Mouse (Mus musculus): ENCODE results near the gene Dnaja2.

- TF ChIP-seq HCFC1 (IDR thresholded peaks at IDR 0.05; ENCODE audit: borderline replicate concordance, insufficient read depth, low read length) (no peak), CHD2 (IDR thresholded peaks at IDR 0.05; ENCODE audit: low read depth, low read length) (no peak), ZNF384 (IDR thresholded peaks at IDR 0.05; ENCODE audit: low read depth, low read length) (no peak), ZC3H11A (IDR thresholded peaks at IDR 0.05; ENCODE audit: borderline replicate concordance, low read depth, low read length) (no peak), MAFK (IDR thresholded peaks at IDR 0.05; ENCODE audit: insufficient read depth, low read depth, low read length) (no peak)
Measured at GRCm38 (mm10) chr8:85528959-85529358, 26.2 kb downstream of the Dnaja2 start.

Measured in ES-E14 (cell line).